Mouse (Mus musculus) thymus, postnatal 25 days (tissue): ENCODE data around the gene Gm27021.

Source experiments
- DNase-seq: peaks from one replicate; pipeline ENCODE4 v3.0.0; 2022

Gm27021 gene

GRCm38 (mm10) chr8:120667561-120668373, at the start of gene Gm27021, which contains the start of gene Cox4i1:
Gene Gm27021 (minus strand): TSS chr8:120668079.
Gene Cox4i1 (plus strand): TSS chr8:120668222.
- peak; percentile 92 for DNase-seq

- no peak for DNase-seq
Measured at GRCm38 (mm10) chr8:120715996-120716680, 48.3 kb upstream of the Gm27021 start.

DNA sequence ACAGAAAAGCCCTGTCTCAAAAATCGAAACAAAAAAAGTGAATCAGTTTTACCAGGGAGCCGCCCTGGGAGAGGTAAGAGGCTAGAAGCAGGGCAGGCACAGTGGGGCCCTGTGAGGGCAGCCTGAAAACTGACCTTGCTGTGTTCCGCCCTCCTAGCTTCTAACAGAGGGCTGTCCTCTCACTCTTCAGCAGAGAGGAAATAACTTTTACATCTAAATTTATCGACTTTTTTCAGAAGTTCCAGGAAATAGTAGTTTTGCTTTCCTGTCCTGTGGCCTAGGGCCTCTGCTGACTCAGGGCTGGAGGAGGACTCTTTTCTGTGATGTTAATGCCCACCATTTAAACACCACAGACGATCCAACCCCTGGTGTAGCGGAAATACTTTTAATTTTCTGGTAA, 47.3 kb upstream of the Gm27021 start:
- no peak for DNase-seq

DNA sequence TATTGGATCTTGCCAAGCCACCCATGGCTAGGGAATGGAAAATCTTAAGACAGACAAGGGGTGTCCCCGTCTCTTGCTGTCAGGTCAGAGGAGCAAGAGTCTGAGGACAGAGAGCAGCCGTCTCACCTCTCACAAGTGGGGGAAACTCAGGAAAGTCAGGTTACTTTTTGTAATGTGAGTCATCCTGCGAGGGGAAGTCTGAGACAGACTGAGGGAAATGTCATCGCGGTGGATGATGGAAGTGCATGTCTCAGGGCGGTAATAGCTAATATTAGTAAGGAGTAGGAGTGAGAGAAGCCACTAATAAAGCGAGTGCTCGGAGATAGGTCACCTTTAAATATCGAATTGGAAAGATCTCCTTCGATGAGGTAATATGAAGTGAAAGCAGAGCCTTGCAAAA, 41.3 kb upstream of the Gm27021 start:
- no peak for DNase-seq

DNA sequence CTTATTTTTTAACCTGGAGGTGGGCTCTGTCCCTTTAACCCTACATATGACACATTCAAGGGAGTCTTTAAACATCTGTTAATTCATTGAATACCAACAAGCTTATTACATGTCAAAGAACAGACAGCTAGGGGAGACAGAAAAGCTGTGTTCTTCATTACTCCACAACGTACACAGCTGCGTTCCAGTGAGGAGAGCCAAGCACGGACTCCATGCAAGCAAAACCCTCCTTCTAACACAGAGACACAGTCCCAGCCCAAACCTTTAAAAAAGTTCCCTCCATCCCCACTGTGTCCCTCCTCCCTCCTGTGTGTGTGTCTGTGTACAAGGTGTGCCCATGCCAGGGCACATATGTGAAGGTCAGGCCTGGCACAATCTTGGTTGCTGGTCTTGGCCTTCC, 38.3 kb upstream of the Gm27021 start:
- DNase-seq, result no peak

- DNase-seq, result no peak
Measured at GRCm38 (mm10) chr8:120705163-120705562, 37.3 kb upstream of the Gm27021 start.

DNA sequence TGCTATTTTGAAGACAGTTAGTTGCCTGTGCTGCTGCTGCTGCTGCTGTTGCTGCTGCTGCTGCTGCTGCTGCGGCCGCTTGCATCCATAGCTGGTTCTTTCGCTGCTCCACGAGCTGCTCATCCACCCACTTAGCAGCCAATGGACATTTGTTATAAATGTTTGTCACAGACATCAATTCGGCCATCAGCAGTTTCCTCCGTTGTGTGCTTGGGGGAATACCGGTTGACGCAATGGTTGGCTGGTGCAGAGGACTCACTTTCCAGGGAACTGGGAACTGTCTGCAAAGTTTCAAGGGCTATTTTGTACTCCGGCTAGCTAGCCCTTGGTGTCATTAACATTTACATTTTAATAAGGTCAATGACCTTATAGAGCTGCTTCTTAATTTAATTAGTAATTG, 36.3 kb upstream of the Gm27021 start:
- DNase-seq, result no peak

GRCm38 (mm10) chr8:120701758-120702465, 34.0 kb upstream of the Gm27021 start:
- DNase-seq, result peak; percentile 84

DNA sequence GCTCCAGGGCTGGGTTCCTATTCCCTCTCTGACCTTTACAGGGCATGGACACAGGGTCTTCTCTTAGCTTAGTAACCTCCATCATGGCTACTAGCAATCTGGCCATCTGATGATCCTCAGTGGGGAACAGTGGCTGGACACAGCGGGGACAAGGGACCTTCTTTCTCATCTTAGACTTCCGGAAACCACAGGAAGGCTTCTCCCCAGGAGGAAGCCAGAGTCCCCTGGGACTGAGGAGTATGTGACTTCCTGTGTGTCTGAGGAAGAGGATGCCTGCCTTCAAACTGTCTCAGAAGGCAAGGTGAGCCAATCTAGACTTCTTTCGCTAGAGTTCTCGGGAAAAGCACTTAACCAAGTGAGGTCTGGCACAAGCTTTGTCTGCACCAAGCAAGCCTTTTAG, 32.2 kb upstream of the Gm27021 start:
- no peak for DNase-seq

- no peak for DNase-seq
Measured at GRCm38 (mm10) chr8:120699565-120699964, 31.7 kb upstream of the Gm27021 start.

DNA sequence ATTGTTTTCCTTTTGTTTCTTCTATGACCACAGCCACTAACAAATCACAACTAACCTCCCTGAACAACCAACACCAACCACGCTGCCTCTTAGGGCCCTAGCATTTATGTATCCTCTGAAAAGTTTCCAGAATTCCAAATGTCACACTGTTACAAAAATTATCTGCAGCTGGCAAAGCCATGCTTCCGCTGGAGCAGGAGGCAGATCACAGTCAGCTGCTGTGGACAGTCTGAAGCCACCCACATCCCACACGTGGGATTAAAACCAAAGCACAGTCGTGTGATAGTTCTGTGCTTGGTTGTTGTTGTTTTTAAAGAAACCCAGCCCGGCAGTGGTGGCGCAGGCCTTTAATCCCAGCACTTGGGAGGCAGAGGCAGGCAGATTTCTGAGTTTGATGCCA, 31.2 kb upstream of the Gm27021 start:
- DNase-seq, result no peak

- DNase-seq, result no peak
Measured at GRCm38 (mm10) chr8:120698426-120698825, 30.5 kb upstream of the Gm27021 start.

GRCm38 (mm10) chr8:120697979-120698272, 30.0 kb upstream of the Gm27021 start:
- DNase-seq, result peak; percentile 38

- DNase-seq, result peak; percentile 82
Measured at GRCm38 (mm10) chr8:120697154-120697978, 29.5 kb upstream of the Gm27021 start.

- peak; percentile 75 for DNase-seq
Measured at GRCm38 (mm10) chr8:120696401-120697153, 28.7 kb upstream of the Gm27021 start.

DNA sequence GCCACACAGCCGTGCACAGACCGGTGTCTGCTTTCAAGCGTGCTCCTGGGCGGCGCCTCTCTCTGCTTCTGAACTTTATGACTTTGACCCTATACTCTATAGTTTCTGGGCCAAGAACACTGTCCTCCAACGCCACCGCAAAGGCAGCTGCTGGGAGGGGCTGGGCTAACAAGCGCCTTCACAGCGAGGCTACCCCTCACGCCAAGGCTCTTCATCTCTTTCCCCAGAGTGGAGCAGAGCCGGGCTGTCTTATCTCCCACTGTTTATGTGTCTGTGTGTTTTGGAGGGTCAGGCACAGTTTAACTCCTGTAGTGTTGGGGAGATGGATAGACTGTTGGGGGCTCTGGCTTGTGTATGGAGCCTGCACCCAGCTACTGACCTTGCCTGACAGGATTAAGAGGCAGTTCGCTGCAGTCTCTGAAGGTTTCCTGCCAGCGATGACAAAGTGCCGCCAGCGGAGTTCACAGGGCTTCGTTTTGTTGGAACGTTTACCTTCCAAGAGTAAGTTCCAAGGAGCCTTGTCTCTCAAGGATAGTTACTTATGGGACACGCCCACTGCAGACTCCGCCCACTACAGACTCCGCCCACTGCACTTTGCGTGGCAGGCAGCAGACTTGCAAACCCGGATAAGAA, 26.1 kb upstream of the Gm27021 start:
- no peak for DNase-seq

- DNase-seq, result no peak
Measured at GRCm38 (mm10) chr8:120692934-120693333, 25.1 kb upstream of the Gm27021 start.

DNA sequence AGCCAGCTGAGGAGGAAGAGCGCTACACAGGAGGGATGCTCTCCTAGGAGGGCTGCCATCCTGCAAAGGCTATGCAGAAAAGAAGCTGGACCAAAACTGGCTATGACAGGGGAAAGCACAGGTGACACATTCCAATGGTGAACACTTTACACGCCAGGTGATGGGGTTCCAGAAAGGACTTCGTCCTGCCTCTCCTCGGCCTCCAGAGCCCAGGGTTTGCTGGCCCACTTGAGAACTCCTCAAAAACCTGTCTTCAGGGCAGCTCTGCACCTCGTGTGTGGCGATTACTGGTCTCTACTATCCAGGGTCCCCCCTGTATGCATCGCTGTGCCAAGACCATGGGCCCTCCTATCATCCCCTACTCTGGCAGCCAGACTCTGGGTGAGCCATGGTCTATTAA, 20.6 kb upstream of the Gm27021 start:
- DNase-seq, result no peak

GRCm38 (mm10) chr8:120687786-120688185, 19.9 kb upstream of the Gm27021 start:
- no peak for DNase-seq

GRCm38 (mm10) chr8:120686576-120686975, 18.7 kb upstream of the Gm27021 start:
- no peak for DNase-seq

- no peak for DNase-seq
Measured at GRCm38 (mm10) chr8:120686051-120686450, 18.2 kb upstream of the Gm27021 start.

- DNase-seq, result no peak
Measured at GRCm38 (mm10) chr8:120685591-120685990, 17.7 kb upstream of the Gm27021 start.
